Mouse (Mus musculus): Measurements from ENCODE around the gene Zfhx3. TPM values are rescaled to one million over a fixed set of nuclear protein-coding genes. Genes with fewer than 3 reads are reported as not detected.

Gene Zfhx3
- total RNA-seq, 1 experiment from 2014 or later = 2.1 TPM

DNA sequence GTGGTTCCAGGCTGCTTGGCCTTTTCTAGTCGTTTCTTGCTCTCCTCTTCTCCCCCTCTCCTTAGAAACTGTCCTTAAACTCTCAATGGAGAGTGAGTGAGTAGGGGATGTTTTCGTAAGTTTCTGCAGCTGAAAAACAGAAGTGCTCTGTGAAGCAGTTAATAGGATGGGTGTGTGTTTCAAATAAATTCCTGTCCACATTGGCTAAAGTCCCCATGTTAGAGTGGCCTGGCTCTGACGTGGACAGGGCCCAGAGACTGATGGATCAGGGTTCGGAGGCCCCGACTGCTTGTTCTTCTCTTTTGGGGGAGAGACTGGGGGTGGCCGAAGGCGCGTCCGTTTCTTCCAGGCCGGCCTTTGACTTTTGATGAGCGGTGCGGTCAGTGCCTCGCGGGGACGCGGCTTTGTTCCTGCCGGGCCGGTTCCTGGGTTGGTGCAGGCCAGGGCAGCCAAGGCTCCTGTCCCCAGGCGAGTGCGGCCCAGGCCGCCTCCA, 771.7 kb downstream of the Zfhx3 start:
- 0 out of 4 replicates have a peak, but pooled peaks of 1 of the 2 experiments have one; percentile 3 for ATAC-seq (replicated peaks in 1 of 2; ENCODE audit: insufficient read depth in 1 of 2, low FRiP score in 2 of 2, low TSS enrichment in 1 of 2, low read depth in 1 of 2, poor library complexity in 2 of 2, severe bottlenecking in 2 of 2)

DNA sequence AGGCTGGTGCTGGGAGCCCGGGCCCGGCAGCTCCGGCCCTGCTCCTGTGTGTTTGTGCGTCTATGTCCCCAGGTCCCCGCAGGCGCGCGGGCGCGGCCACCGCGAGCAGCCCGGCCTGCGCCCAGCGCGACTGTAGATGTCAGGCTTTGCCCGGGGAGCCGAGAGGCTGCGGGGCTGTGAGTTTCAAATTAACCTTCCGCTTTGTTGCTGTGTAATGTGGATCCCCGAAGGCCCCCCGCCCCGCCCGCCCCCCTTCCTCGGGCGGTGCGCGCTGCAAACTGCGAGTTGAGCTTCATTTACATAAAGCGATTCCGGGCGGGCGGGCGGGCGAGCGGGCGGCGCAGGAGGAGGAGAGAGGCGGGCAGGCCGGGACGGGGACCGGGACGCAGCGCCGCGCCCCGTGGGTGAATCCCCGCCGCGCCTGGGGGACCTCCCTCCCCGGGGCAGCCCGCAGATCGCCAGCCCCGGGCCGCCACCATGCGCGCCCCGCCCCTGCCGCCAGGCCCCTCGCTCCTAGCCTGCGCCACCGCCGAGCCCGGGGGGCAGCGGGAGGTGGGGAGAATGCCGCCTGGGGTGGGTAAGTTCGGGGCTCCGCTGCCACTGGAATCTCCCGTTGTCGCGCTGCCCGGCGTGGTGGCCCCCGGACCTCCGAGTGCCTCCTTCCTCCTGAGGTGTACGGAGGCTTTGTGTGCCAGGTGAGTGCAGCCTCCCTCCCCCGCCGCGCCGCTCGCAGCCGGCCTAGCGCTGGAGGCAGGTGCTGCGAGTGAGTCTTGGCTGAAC, 772.4 kb downstream of the Zfhx3 start:
- peak; percentile 65 to 66 for ATAC-seq (replicated peaks in 1 of 2; ENCODE audit: insufficient read depth in 1 of 2, low FRiP score in 2 of 2, low TSS enrichment in 1 of 2, low read depth in 1 of 2, poor library complexity in 2 of 2, severe bottlenecking in 2 of 2)

GRCm38 (mm10) chr8:108715416-108715948, 773.0 kb downstream of the Zfhx3 start:
- no peak for ATAC-seq (replicated peaks in 1 of 2; ENCODE audit: insufficient read depth in 1 of 2, low FRiP score in 2 of 2, low TSS enrichment in 1 of 2, low read depth in 1 of 2, poor library complexity in 2 of 2, severe bottlenecking in 2 of 2)

DNA sequence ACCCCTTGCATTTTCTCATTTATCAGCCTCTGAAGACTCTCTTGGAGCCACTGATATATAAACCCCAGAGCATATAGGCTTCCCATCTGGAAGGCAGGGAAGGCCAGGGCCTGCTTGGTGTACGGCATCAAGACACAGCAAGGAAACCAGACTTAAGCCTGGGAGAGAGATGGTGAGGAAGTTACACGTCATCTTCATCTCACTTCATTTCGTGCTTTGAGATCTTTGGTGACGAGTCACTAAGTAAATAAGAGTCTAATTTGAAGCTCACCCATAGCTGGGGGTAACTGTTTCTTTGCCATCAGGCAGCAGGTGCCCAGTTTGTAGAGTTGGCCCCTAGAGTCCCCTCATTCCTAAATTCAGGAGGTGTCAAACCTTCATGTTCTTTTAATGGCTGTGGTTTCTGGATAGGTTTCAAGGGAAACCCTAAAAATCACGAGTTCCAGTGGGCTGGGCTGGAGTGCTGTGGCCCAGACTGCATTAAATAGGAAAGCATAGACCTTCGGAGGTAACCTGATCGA, 773.9 kb downstream of the Zfhx3 start:
- no peak for ATAC-seq (replicated peaks in 1 of 2; ENCODE audit: insufficient read depth in 1 of 2, low FRiP score in 2 of 2, low TSS enrichment in 1 of 2, low read depth in 1 of 2, poor library complexity in 2 of 2, severe bottlenecking in 2 of 2)

DNA sequence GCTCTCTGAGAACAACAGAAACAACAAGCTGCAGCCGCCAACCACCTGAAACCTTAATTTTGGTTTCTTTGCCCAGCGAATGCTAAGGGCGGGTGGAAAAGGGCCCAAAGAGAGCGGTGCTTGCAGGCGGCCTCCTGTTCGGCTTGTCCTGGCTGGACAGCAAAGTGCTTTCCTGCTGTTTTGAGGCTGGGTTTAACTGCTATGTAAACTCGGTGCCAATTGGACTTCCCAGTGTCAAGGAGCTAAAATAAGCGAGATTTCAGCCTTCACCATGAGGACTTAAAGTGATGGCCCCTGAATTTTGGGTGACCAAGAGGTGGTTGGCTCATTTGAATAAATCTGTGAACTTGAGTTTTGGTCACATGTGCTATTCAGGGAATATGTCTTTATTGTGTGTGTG, 775.1 kb downstream of the Zfhx3 start:
- no peak for ATAC-seq (replicated peaks in 1 of 2; ENCODE audit: insufficient read depth in 1 of 2, low FRiP score in 2 of 2, low TSS enrichment in 1 of 2, low read depth in 1 of 2, poor library complexity in 2 of 2, severe bottlenecking in 2 of 2)

GRCm38 (mm10) chr8:108718031-108718430, 775.6 kb downstream of the Zfhx3 start:
- no peak for ATAC-seq (replicated peaks in 1 of 2; ENCODE audit: insufficient read depth in 1 of 2, low FRiP score in 2 of 2, low TSS enrichment in 1 of 2, low read depth in 1 of 2, poor library complexity in 2 of 2, severe bottlenecking in 2 of 2)

GRCm38 (mm10) chr8:108720840-108721239, 778.4 kb downstream of the Zfhx3 start:
- ATAC-seq (replicated peaks in 1 of 2; ENCODE audit: insufficient read depth in 1 of 2, low FRiP score in 2 of 2, low TSS enrichment in 1 of 2, low read depth in 1 of 2, poor library complexity in 2 of 2, severe bottlenecking in 2 of 2) = peak; percentile 38 to 47

DNA sequence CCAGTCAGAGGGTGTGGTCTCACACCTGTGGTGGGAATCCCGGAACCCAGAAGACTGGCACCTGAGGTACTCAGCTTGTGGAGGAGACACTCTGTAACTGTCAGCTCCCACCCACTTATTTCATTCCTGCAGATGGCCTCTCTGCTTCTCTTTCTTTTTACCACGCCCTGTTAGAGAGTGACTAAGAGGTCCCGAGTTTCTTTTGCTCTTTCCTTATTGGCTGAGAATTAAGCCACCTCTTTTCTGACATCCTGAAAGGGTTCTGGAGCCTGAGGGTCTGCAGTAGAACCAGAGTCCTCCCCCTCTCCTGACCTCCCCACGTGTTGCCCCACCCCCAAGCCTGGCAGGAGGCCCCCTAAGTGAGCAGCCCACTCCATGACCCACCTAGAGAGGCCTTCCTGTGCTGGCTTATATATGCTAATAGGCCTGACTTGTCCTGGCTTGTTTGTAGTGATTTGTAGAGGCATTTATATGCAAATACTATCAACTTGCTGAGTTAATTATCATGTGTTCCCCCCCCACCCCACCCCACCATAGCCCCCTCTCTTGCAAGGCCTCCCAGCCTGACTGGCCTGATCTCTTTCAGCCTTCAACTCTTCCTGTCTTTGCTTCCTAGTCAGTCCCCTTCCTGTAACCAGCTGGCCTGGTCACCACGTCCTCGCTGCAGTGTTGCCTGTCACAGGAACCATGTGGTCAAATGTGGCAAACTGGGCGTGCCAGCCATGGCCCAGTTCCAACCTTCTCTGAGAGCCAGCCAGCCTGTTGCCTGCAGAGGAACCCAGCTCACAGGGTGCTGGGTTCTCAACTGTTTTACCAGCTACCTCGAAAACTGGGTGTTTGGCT, 780.4 kb downstream of the Zfhx3 start:
- peak; percentile 89 to 94 for ATAC-seq (replicated peaks in 1 of 2; ENCODE audit: insufficient read depth in 1 of 2, low FRiP score in 2 of 2, low TSS enrichment in 1 of 2, low read depth in 1 of 2, poor library complexity in 2 of 2, severe bottlenecking in 2 of 2)

DNA sequence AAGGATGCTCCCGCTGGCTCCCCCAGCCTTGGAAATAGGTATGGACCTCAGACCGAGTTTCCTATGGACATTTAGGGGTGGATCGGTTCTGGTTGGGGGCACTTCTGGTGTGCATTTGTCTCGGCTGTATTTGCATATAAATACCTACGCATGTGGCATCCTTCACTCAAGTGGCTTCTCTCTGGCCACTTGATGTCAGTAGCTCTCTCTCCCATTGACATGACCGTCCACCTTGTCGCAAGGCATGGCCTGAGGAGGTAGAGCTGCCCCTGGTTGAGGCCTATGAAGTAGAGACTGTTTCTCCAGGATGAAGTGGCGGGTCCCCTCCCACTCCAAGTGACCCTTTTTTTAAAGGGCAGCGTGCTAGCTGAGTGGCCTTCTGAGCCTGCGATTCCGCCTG, 781.2 kb downstream of the Zfhx3 start:
- ATAC-seq (replicated peaks in 1 of 2; ENCODE audit: insufficient read depth in 1 of 2, low FRiP score in 2 of 2, low TSS enrichment in 1 of 2, low read depth in 1 of 2, poor library complexity in 2 of 2, severe bottlenecking in 2 of 2) = no peak

- ATAC-seq (replicated peaks in 1 of 2; ENCODE audit: insufficient read depth in 1 of 2, low FRiP score in 2 of 2, low TSS enrichment in 1 of 2, low read depth in 1 of 2, poor library complexity in 2 of 2, severe bottlenecking in 2 of 2) = no peak
These were observed 782.5 kb downstream of the Zfhx3 start for GRCm38 (mm10) chr8:108724818-108725506.

- ATAC-seq (replicated peaks in 1 of 2; ENCODE audit: insufficient read depth in 1 of 2, low FRiP score in 2 of 2, low TSS enrichment in 1 of 2, low read depth in 1 of 2, poor library complexity in 2 of 2, severe bottlenecking in 2 of 2) = no peak
These were observed 783.2 kb downstream of the Zfhx3 start for GRCm38 (mm10) chr8:108725631-108726030.

DNA sequence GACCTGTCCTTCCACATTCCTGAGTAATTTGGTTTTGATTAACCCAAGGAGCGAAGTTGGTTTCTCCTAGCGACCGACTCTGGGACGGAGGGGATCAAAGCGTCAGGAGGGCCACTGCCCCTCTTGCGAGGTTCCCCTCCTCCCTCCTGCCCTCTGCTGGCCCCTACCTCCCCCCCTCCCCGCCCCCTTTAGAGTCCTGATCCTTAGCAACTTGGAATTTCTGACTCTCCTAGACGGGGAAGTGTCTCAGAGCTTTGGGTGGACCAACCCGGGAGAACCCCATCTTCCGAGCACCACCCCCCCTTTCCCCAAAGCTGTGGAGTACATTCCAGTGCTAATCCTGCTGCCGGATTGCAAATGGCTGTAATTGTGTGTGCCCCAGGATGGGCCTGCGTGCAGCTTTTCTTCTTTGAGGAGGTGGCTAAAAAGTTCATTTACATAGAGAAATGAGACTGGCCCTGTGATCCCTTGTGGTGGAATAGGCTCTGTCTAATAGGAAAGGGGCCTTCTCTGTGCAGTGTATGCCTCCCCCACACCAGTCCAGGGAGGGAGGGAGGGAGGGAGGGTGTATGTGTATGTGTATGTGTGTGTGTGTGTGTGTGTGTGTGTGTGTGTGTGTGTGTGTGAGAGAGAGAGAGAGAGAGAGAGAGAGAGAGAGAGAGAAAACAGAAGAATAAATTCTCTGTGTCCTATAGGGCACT, 784.2 kb downstream of the Zfhx3 start:
- no peak for ATAC-seq (replicated peaks in 1 of 2; ENCODE audit: insufficient read depth in 1 of 2, low FRiP score in 2 of 2, low TSS enrichment in 1 of 2, low read depth in 1 of 2, poor library complexity in 2 of 2, severe bottlenecking in 2 of 2)

DNA sequence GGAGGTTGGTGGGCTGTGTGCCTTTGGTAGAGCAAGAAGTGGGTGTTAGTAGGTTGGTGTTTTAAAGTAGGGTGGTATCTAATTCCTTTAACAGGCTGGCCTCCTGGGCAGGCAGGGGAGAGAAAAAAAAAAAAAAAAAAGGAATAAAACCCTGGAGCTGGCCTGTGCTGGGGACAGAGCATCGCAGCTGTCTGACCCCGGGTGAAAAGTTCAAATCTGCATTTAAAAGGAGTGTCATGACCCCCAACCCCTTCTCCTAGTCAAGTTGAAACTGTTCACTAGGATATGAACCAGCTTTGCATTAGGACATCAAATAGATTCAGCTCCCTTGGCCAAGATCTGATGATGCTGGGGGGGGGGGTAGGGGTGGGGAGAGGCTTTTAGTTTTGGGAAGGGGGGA, 786.7 kb downstream of the Zfhx3 start:
- no peak for ATAC-seq (replicated peaks in 1 of 2; ENCODE audit: insufficient read depth in 1 of 2, low FRiP score in 2 of 2, low TSS enrichment in 1 of 2, low read depth in 1 of 2, poor library complexity in 2 of 2, severe bottlenecking in 2 of 2)

GRCm38 (mm10) chr8:108729667-108730329, 787.4 kb downstream of the Zfhx3 start:
- ATAC-seq (replicated peaks in 1 of 2; ENCODE audit: insufficient read depth in 1 of 2, low FRiP score in 2 of 2, low TSS enrichment in 1 of 2, low read depth in 1 of 2, poor library complexity in 2 of 2, severe bottlenecking in 2 of 2) = peak; percentile 54 to 61

DNA sequence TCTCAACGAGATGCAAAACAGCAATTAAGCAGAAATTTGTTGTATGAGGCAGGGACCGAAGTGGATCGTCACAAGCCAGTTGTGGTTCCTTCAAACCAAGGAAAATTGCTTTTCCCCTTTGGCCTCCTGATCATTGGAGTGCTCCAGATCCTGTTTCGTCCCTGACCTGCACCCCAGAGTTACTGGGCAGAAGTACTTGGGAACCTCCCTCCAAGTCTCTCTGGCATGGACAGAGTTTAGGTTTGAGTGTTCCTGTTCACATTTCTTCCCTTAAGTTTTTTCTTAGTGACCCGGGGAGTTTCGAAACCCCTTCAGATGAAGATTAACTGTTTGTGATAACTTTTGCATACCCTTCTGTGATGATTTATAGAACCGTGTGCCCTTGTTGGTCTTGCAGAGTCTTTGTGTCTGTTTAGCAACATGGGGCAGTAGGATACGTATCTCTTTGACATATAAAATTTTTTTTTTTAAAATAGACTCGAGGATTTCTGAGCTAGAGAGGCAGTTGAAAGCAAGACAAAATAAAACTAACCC, 788.5 kb downstream of the Zfhx3 start:
- ATAC-seq (replicated peaks in 1 of 2; ENCODE audit: insufficient read depth in 1 of 2, low FRiP score in 2 of 2, low TSS enrichment in 1 of 2, low read depth in 1 of 2, poor library complexity in 2 of 2, severe bottlenecking in 2 of 2) = no peak

DNA sequence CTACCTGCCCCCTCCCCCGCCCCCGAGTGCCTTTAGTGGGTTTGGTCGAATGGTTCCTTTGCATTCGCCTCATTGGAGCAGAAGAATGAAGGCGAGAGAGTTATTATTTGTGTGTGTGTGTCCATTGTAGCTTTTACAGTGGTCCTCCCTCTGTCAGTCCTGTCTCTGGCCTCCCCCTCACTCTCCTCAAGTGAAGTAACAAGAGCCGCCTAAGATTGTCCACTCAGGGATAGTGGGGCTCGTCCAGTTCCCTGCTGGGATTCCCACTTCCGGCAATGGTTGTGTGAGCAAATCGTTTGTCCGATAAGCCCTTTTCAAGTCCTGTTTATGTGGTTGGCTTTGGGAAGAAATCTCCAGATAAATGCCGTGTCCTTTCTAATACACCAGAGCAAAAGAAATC, 790.1 kb downstream of the Zfhx3 start:
- no peak for ATAC-seq (replicated peaks in 1 of 2; ENCODE audit: insufficient read depth in 1 of 2, low FRiP score in 2 of 2, low TSS enrichment in 1 of 2, low read depth in 1 of 2, poor library complexity in 2 of 2, severe bottlenecking in 2 of 2)
